Mouse (Mus musculus): ENCODE data around the gene Acox3.

- TF ChIP-seq POLR2A (IDR thresholded peaks at IDR 0.05; ENCODE audit: borderline replicate concordance, extremely low read depth, insufficient read depth, insufficient read length, poor library complexity, severe bottlenecking) (no peak), CTCF (IDR thresholded peaks at IDR 0.05; ENCODE audit: borderline replicate concordance, extremely low read depth, insufficient read depth, insufficient read length) (no peak)
These were observed 3.5 kb upstream of the Acox3 start for GRCm38 (mm10) chr5:35579247-35579893.

Measured in brain, embryonic 14.5 days (tissue).